21 mouse cellular contexts compared by ENCODE assay signal in the genomic region with DNA sequence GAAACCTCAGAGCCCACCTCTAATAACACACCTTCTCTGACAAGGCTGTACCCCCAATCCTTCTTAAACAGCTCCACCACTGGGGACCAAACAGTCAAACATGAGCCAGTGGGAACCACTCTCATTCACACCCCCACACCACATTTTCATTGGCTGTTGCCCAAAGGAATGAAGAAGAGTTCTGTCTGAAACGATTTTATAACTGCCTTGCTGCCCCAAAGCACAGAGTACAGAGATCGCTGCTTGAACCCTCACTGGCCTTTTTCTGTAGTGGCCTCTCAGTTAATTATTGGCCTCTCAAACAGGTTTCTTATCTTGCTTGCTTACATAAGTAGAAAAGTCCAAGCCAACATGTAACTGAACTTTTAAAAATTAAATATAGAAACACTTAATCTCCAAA. TPM values are rescaled to one million over a fixed set of nuclear protein-coding genes. Genes with fewer than 3 reads are reported as not detected.
DNase-seq lines count a peak whose midpoint lies in the region; ATAC-seq and TF ChIP-seq lines count a peak whose summit lies in the region.
"Had no signal": no experiment of that assay in that cellular context is flagged by ENCODE, and none has a peak within 500 bp of the region (broad histone marks: within the 10 kb centered on the region; RNA-seq: fewer than 3 reads in every experiment).

No protein-coding gene starts in this region.

- peaks cover 10% of the 10 kb centered on the region; the same call in 1 of the 2 replicates for H3K36me3 ChIP-seq in liver, adult 2 months (ENCODE audit: control insufficient read depth, insufficient read depth, low read length)
- no peaks in the 10 kb centered on the region; the same call in 1 of the 2 replicates for H3K36me3 ChIP-seq in liver, embryonic 11.5 days (ENCODE audit: control insufficient read depth, insufficient read depth, low read length)
- peaks cover 36% of the 10 kb centered on the region for H3K36me3 ChIP-seq in intestine, postnatal 0 days (ENCODE audit: control insufficient read depth, insufficient read depth)

- H3K4me1 ChIP-seq in liver, adult 2 months (ENCODE audit: control insufficient read depth, insufficient read depth, low read length): peaks cover 15% of the 10 kb centered on the region
- no peaks in the 10 kb centered on the region for H3K4me1 ChIP-seq in liver, embryonic 11.5 days (replicated peaks; ENCODE audit: control insufficient read depth, insufficient read depth, low read length)
- H3K4me1 ChIP-seq in intestine, postnatal 0 days (replicated peaks; ENCODE audit: control insufficient read depth, insufficient read depth, low read length): 0 out of 2 replicates have a peak, but pooled peaks cover 10% of the 10 kb centered on the region
- H3K4me1 ChIP-seq: limb, embryonic 15.5 days; midbrain, embryonic 13.5 days had no signal

- DNase-seq in liver, adult 2 months (ENCODE audit: extremely low read depth, low read depth, low spot score): peak; percentile 89
- DNase-seq in liver, embryonic 11.5 days (ENCODE audit: low spot score): no peak
- DNase-seq in kidney, postnatal 10 days: peak; percentile 53
- DNase-seq in lung, postnatal 36 days: peak; percentile 24
- no peak for DNase-seq in left cerebral cortex, adult 11 months (ENCODE audit: low spot score)
- DNase-seq in adrenal gland, postnatal 36 days: no peak
- DNase-seq: cerebellum, adult 8-10 months; gastrocnemius, postnatal 10 days; right cerebral cortex, postnatal 14 days; thymus, postnatal 25 days had no signal

- no peak overlapping the region for H3K4me3 ChIP-seq in liver, adult 2 months (ENCODE audit: insufficient read depth, low read depth, low read length)
- H3K4me3 ChIP-seq in liver, embryonic 11.5 days (ENCODE audit: low read depth, low read length): no peak overlapping the region
- H3K4me3 ChIP-seq in intestine, postnatal 0 days (ENCODE audit: low read depth, low read length): no peak overlapping the region
- H3K4me3 ChIP-seq: limb, embryonic 15.5 days; midbrain, embryonic 13.5 days had no signal

- no peaks in the 10 kb centered on the region for H3K79me2 ChIP-seq in liver, adult 2 months (ENCODE audit: control insufficient read depth, insufficient read depth, low read length)

- no peak overlapping the region for H3K4me2 ChIP-seq in liver, embryonic 11.5 days
- H3K4me2 ChIP-seq in intestine, postnatal 0 days (replicated peaks; ENCODE audit: low read depth): 0 out of 2 replicates have a peak overlapping the region, but pooled peaks have one; percentile 30
- H3K4me2 ChIP-seq: heart, embryonic 11.5 days; limb, embryonic 15.5 days; midbrain, embryonic 13.5 days had no signal

- H3K9me3 ChIP-seq in liver, embryonic 11.5 days (ENCODE audit: control insufficient read depth, low read length): no peaks in the 10 kb centered on the region
- no peaks in the 10 kb centered on the region for H3K9me3 ChIP-seq in intestine, postnatal 0 days (ENCODE audit: control insufficient read depth)
- H3K9me3 ChIP-seq: limb, embryonic 15.5 days; midbrain, embryonic 13.5 days had no signal

- H3K27ac ChIP-seq in liver, adult 2 months (replicated peaks; ENCODE audit: insufficient read depth, low read depth, low read length): peak overlapping the region; percentile 88
- H3K27ac ChIP-seq in liver, embryonic 11.5 days (ENCODE audit: low read depth, low read length): no peak overlapping the region
- peak overlapping the region; percentile 80 for H3K27ac ChIP-seq in intestine, postnatal 0 days (ENCODE audit: low read depth, low read length)
- H3K27ac ChIP-seq: limb, embryonic 15.5 days; midbrain, embryonic 13.5 days had no signal

- 19% methylated on average over 2 of the region's 2 CpGs for WGBS in liver, adult 2 months
- WGBS in liver, embryonic 11.5 days: 71% methylated on average over 2 of the region's 2 CpGs
- 19% methylated on average over 2 of the region's 2 CpGs for WGBS in intestine, postnatal 0 days

- H3K27me3 ChIP-seq in liver, adult 2 months (ENCODE audit: control insufficient read depth, insufficient read depth, low read length): no peaks in the 10 kb centered on the region
- H3K27me3 ChIP-seq in liver, embryonic 11.5 days (replicated peaks; ENCODE audit: control insufficient read depth, insufficient read depth, low read length): no peaks in the 10 kb centered on the region
- H3K27me3 ChIP-seq in intestine, postnatal 0 days (replicated peaks; ENCODE audit: control insufficient read depth, insufficient read depth, low read length): no peaks in the 10 kb centered on the region
- H3K27me3 ChIP-seq: CH12.LX; limb, embryonic 15.5 days; midbrain, embryonic 13.5 days had no signal

- no peak for ATAC-seq in liver, embryonic 11.5 days (replicated peaks; ENCODE audit: low FRiP score)
- ATAC-seq in intestine, postnatal 0 days: peak; percentile 90
- no peak for ATAC-seq in frontal cortex, adult (ENCODE audit: low TSS enrichment)
- ATAC-seq: activated CD4-positive, CD25-positive, alpha-beta regulatory T cell, adult 4 months; forebrain, embryonic 16.5 days; midbrain, embryonic 13.5 days had no signal

- H3K9ac ChIP-seq in liver, adult 2 months (ENCODE audit: low read depth, low read length): no peak overlapping the region
- H3K9ac ChIP-seq in liver, embryonic 11.5 days (ENCODE audit: low read depth, low read length): no peak overlapping the region
- H3K9ac ChIP-seq in intestine, postnatal 0 days (ENCODE audit: low read depth, low read length): no peak overlapping the region
- H3K9ac ChIP-seq: limb, embryonic 15.5 days; midbrain, embryonic 13.5 days had no signal

- TF ChIP-seq CTCF in liver, adult 2 months (IDR thresholded peaks at IDR 0.05; ENCODE audit: low read depth, low read length): no peak
- TF ChIP-seq CTCF in intestine, postnatal 0 days (IDR thresholded peaks at IDR 0.05; ENCODE audit: low read depth): no peak

- TF ChIP-seq POLR2A in liver, adult 2 months (IDR thresholded peaks at IDR 0.05; ENCODE audit: extremely low read depth, insufficient read depth, low read length): no peak

RNA-seq across cellular contexts. Expression of gene E130116L18Rik, which starts 29.5 kb away (rescaled TPM):
- not detected in 2 replicates for total RNA-seq in liver, adult 2 months (2014; rRNA removed)
- polyA plus RNA-seq in liver, adult 2 months (2012; rRNA removed): not detected in 2 replicates
- not detected in 2 replicates for polyA plus RNA-seq in liver, embryonic 11.5 days (2014; fragmentation: Nextera tagmentation; extraction: Ambion mirVana)
- 1.4 and 2.0 TPM in 2 replicates for polyA plus RNA-seq in intestine, postnatal 0 days (2015; fragmentation: Nextera tagmentation; extraction: Ambion mirVana)
- not detected for total RNA-seq in adrenal gland, postnatal 36 days (2021)
- total RNA-seq: CH12.LX; gastrocnemius, postnatal 10 days; hematopoietic stem cell, adult 5-6 weeks; layer of hippocampus, adult 18-20 months had no signal
- polyA plus RNA-seq: activated CD4-positive, CD25-positive, alpha-beta regulatory T cell, adult 4 months; brain, embryonic 14.5 days; forebrain, embryonic 16.5 days; heart, embryonic 11.5 days; limb, embryonic 15.5 days; midbrain, embryonic 13.5 days had no signal

RNA-seq across cellular contexts. Expression of gene Galnt11, which starts 30.7 kb away (rescaled TPM):
- total RNA-seq in liver, adult 2 months (2014; rRNA removed): 13.4 and 16.2 TPM in 2 replicates
- 7.0 and 8.5 TPM in 2 replicates for polyA plus RNA-seq in liver, adult 2 months (2012; rRNA removed)
- polyA plus RNA-seq in liver, embryonic 11.5 days (2014; fragmentation: Nextera tagmentation; extraction: Ambion mirVana): 14.9 and 15.4 TPM in 2 replicates
- polyA plus RNA-seq in intestine, postnatal 0 days (2015; fragmentation: Nextera tagmentation; extraction: Ambion mirVana): 19.6 and 23.0 TPM in 2 replicates
- 10 to 100 TPM; 39.6 to 51.8 TPM for total RNA-seq in adrenal gland, postnatal 36 days (2021)

Comparison
In these comparisons a context has a peak if more than half of its experiments do, and no peak if none do; other contexts are left out.
1. DNase-seq: peak in liver, adult 2 months (single experiment), kidney, postnatal 10 days (single experiment) and lung, postnatal 36 days (single experiment); none in liver, embryonic 11.5 days (single experiment), left cerebral cortex, adult 11 months (single experiment) and adrenal gland, postnatal 36 days (0 of 2).